ENCODE assay signal across 31 mouse cellular contexts in genomic region chr1:22585560-22585959, GRCm38 (mm10).
"Had no signal": no experiment of that assay in that cellular context is flagged by ENCODE, and none has a peak within 500 bp of the region (broad histone marks: within the 10 kb centered on the region; RNA-seq: fewer than 3 reads in every experiment).

No protein-coding gene starts in this region.

- DNase-seq: left cerebral cortex, postnatal 4 days; liver; liver, embryonic 13.5 days; liver, postnatal 0 days; lung, adult 18-20 months; lung, adult 2 months; lung, embryonic 14.5 days; lung, postnatal 10 days; lung, postnatal 14 days; lung, postnatal 36 days; lung, postnatal 4 days; midbrain, embryonic 14.5 days had no signal

- H3K9ac ChIP-seq: limb, embryonic 12.5 days; limb, embryonic 13.5 days; limb, embryonic 15.5 days; liver, embryonic 12.5 days; liver, embryonic 13.5 days; liver, embryonic 14.5 days; liver, embryonic 15.5 days; liver, postnatal 0 days; lung, embryonic 14.5 days; lung, embryonic 15.5 days; midbrain, embryonic 12.5 days; midbrain, embryonic 13.5 days; midbrain, embryonic 15.5 days; neural tube, embryonic 12.5 days had no signal

- H3K4me3 ChIP-seq: limb, embryonic 10.5 days; limb, embryonic 12.5 days; limb, embryonic 13.5 days; limb, embryonic 15.5 days; liver, embryonic 12.5 days; liver, embryonic 13.5 days; liver, embryonic 15.5 days; lung, embryonic 15.5 days; megakaryocyte, embryonic 14.5 days; midbrain, embryonic 10.5 days; midbrain, embryonic 12.5 days; midbrain, embryonic 13.5 days; midbrain, embryonic 15.5 days; myocyte; neural tube, embryonic 12.5 days had no signal

- H3K9me3 ChIP-seq: limb, embryonic 10.5 days; limb, embryonic 12.5 days; limb, embryonic 13.5 days; limb, embryonic 15.5 days; liver, embryonic 12.5 days; liver, embryonic 13.5 days; liver, embryonic 15.5 days; lung, embryonic 15.5 days; megakaryocyte, embryonic 14.5 days; midbrain, embryonic 10.5 days; midbrain, embryonic 12.5 days; midbrain, embryonic 13.5 days; midbrain, embryonic 15.5 days; neural tube, embryonic 12.5 days had no signal

- H3K4me1 ChIP-seq: limb, embryonic 10.5 days; limb, embryonic 12.5 days; limb, embryonic 13.5 days; limb, embryonic 15.5 days; liver, embryonic 12.5 days; liver, embryonic 13.5 days; liver, embryonic 15.5 days; lung, embryonic 15.5 days; megakaryocyte, embryonic 14.5 days; midbrain, embryonic 10.5 days; midbrain, embryonic 12.5 days; midbrain, embryonic 13.5 days; midbrain, embryonic 15.5 days; neural tube, embryonic 12.5 days had no signal

- ATAC-seq: liver, embryonic 12.5 days; liver, postnatal 0 days; midbrain, embryonic 13.5 days; midbrain, embryonic 15.5 days; midbrain, embryonic 16.5 days had no signal

- H3K27ac ChIP-seq: limb, embryonic 10.5 days; limb, embryonic 12.5 days; limb, embryonic 13.5 days; limb, embryonic 15.5 days; liver, embryonic 12.5 days; liver, embryonic 13.5 days; liver, embryonic 14.5 days; liver, embryonic 15.5 days; lung, embryonic 15.5 days; macrophage; midbrain, embryonic 10.5 days; midbrain, embryonic 12.5 days; midbrain, embryonic 13.5 days; midbrain, embryonic 15.5 days; neural tube, embryonic 12.5 days had no signal

- H3K27me3 ChIP-seq: limb, embryonic 12.5 days; limb, embryonic 13.5 days; limb, embryonic 15.5 days; liver, embryonic 12.5 days; liver, embryonic 13.5 days; liver, embryonic 15.5 days; lung, embryonic 15.5 days; megakaryocyte, embryonic 14.5 days; midbrain, embryonic 12.5 days; midbrain, embryonic 13.5 days; midbrain, embryonic 15.5 days; neural tube, embryonic 12.5 days had no signal

- H3K4me2 ChIP-seq: limb, embryonic 12.5 days; limb, embryonic 13.5 days; limb, embryonic 15.5 days; liver, embryonic 11.5 days; liver, embryonic 12.5 days; liver, embryonic 13.5 days; liver, embryonic 15.5 days; lung, embryonic 14.5 days; lung, embryonic 15.5 days; midbrain, embryonic 11.5 days; midbrain, embryonic 12.5 days; midbrain, embryonic 13.5 days; midbrain, embryonic 15.5 days; neural tube, embryonic 12.5 days had no signal

- H3K36me3 ChIP-seq: limb, embryonic 10.5 days; limb, embryonic 12.5 days; limb, embryonic 13.5 days; limb, embryonic 15.5 days; liver, embryonic 12.5 days; liver, embryonic 13.5 days; liver, embryonic 15.5 days; lung, embryonic 15.5 days; midbrain, embryonic 10.5 days; midbrain, embryonic 12.5 days; midbrain, embryonic 13.5 days; midbrain, embryonic 15.5 days; neural tube, embryonic 12.5 days had no signal
